Mouse (Mus musculus): ENCODE measurements at regions not wholly inside any gene's neighbourhood (a gene's known extent, or its start where the extent isn't known, plus 50 kb on each side); places are given as distances from the start of the nearest gene placed in this dataset.

- no peak for DNase-seq (ENCODE audit: low spot score in 2 of 2)
Observed at GRCm38 (mm10) chr3:41366264-41366663, 189.3 kb upstream of the Jade1 start.

- no peak for DNase-seq (ENCODE audit: low spot score in 2 of 2)
Observed at GRCm38 (mm10) chr3:41365145-41365830, 190.2 kb upstream of the Jade1 start.

GRCm38 (mm10) chr3:41363947-41364346 lies 191.6 kb upstream of the Jade1 start:
- DNase-seq (ENCODE audit: low spot score in 2 of 2): no peak

GRCm38 (mm10) chr3:41360231-41360630 lies 195.3 kb upstream of the Jade1 start:
- no peak for DNase-seq (ENCODE audit: low spot score in 2 of 2)

- DNase-seq (ENCODE audit: low spot score in 2 of 2): no peak
Observed at GRCm38 (mm10) chr3:41359458-41359857, 196.1 kb upstream of the Jade1 start.

GRCm38 (mm10) chr3:41353021-41353420 lies 202.5 kb upstream of the Jade1 start:
- DNase-seq (ENCODE audit: low spot score in 2 of 2): no peak

- DNase-seq (ENCODE audit: low spot score in 2 of 2): no peak
Observed at GRCm38 (mm10) chr3:41351786-41352185, 203.7 kb upstream of the Jade1 start.

GRCm38 (mm10) chr3:41351091-41351685 lies 204.3 kb upstream of the Jade1 start:
- no peak for DNase-seq (ENCODE audit: low spot score in 2 of 2)

GRCm38 (mm10) chr3:41350331-41350730 lies 205.2 kb upstream of the Jade1 start:
- DNase-seq (ENCODE audit: low spot score in 2 of 2): no peak

- peak in 1 of 2 experiments; percentile 24 for DNase-seq (ENCODE audit: low spot score in 2 of 2)
Observed at GRCm38 (mm10) chr3:41348795-41349194, 206.7 kb upstream of the Jade1 start.

GRCm38 (mm10) chr3:41346863-41347262 lies 208.7 kb upstream of the Jade1 start:
- DNase-seq (ENCODE audit: low spot score in 2 of 2): no peak

GRCm38 (mm10) chr3:41343431-41343830 lies 212.1 kb upstream of the Jade1 start:
- no peak for DNase-seq (ENCODE audit: low spot score in 2 of 2)

GRCm38 (mm10) chr3:41332481-41332880 lies 223.1 kb upstream of the Jade1 start:
- DNase-seq (ENCODE audit: low spot score in 2 of 2): no peak

- no peak for DNase-seq (ENCODE audit: low spot score in 2 of 2)
Observed at GRCm38 (mm10) chr3:41330356-41330755, 225.2 kb upstream of the Jade1 start.

GRCm38 (mm10) chr3:41328828-41329227 lies 226.7 kb upstream of the Jade1 start:
- no peak for DNase-seq (ENCODE audit: low spot score in 2 of 2)

- DNase-seq (ENCODE audit: low spot score in 2 of 2): no peak
Observed at GRCm38 (mm10) chr3:41326211-41327104, 229.1 kb upstream of the Jade1 start.

GRCm38 (mm10) chr3:41321808-41322207 lies 233.7 kb upstream of the Jade1 start:
- DNase-seq (ENCODE audit: low spot score in 2 of 2): no peak

- no peak for DNase-seq (ENCODE audit: low spot score in 2 of 2)
Observed at GRCm38 (mm10) chr3:41319214-41319856, 236.2 kb upstream of the Jade1 start.

GRCm38 (mm10) chr3:41318232-41319131 lies 235.6 kb upstream of the Pgrmc2 start:
- peak; percentile 37 to 48 for DNase-seq (ENCODE audit: low spot score in 2 of 2)

GRCm38 (mm10) chr3:41317170-41317569 lies 234.3 kb upstream of the Pgrmc2 start:
- DNase-seq (ENCODE audit: low spot score in 2 of 2): no peak

- no peak for DNase-seq (ENCODE audit: low spot score in 2 of 2)
Observed at GRCm38 (mm10) chr3:41312492-41312891, 229.6 kb upstream of the Pgrmc2 start.
